7 mouse cellular contexts compared by ENCODE assay signal in genomic region chr6:88321879-88322278, GRCm38 (mm10).
DNase-seq lines count a peak whose midpoint lies in the region; ATAC-seq lines count a peak whose summit lies in the region.

No protein-coding gene starts in this region.

- no peak for ATAC-seq in liver, embryonic 12.5 days
- peak; percentile 75 for ATAC-seq in kidney, embryonic 14.5 days (ENCODE audit: low FRiP score, low TSS enrichment)
- no peak for ATAC-seq in forebrain, embryonic 15.5 days (replicated peaks)

- no peak overlapping the region for H3K27ac ChIP-seq in liver, embryonic 12.5 days
- H3K27ac ChIP-seq in kidney, embryonic 14.5 days (ENCODE audit: low read depth, low read length) = no peak overlapping the region
- H3K27ac ChIP-seq in forebrain, embryonic 15.5 days (replicated peaks) = no peak overlapping the region

- peaks cover 6% of the 10 kb centered on the region; the same call in 1 of the 2 replicates for H3K36me3 ChIP-seq in liver, embryonic 12.5 days
- no peaks in the 10 kb centered on the region for H3K36me3 ChIP-seq in kidney, embryonic 14.5 days (ENCODE audit: control insufficient read depth, insufficient read depth, low read length)
- H3K36me3 ChIP-seq in forebrain, embryonic 15.5 days = no peaks in the 10 kb centered on the region

- no peak overlapping the region for H3K4me2 ChIP-seq in liver, embryonic 12.5 days
- no peak overlapping the region for H3K4me2 ChIP-seq in kidney, embryonic 14.5 days (replicated peaks; ENCODE audit: low read depth, low read length)
- no peak overlapping the region for H3K4me2 ChIP-seq in forebrain, embryonic 15.5 days (replicated peaks)

- no peaks in the 10 kb centered on the region for H3K27me3 ChIP-seq in liver, embryonic 12.5 days (replicated peaks)
- no peaks in the 10 kb centered on the region for H3K27me3 ChIP-seq in kidney, embryonic 14.5 days (ENCODE audit: control insufficient read depth, insufficient read depth, low read length)
- no peaks in the 10 kb centered on the region for H3K27me3 ChIP-seq in forebrain, embryonic 15.5 days

- DNase-seq in liver = no peak
- peak; percentile 82 for DNase-seq in embryo, embryonic 10.5 days (ENCODE audit: low spot score)
- peak; percentile 90 for DNase-seq in lung, postnatal 36 days
- DNase-seq in gastrocnemius, postnatal 10 days = no peak

- peaks cover 28% of the 10 kb centered on the region for H3K4me1 ChIP-seq in liver, embryonic 12.5 days
- H3K4me1 ChIP-seq in kidney, embryonic 14.5 days (ENCODE audit: control insufficient read depth, insufficient read depth, low read length) = 0 out of 2 replicates have a peak, but pooled peaks cover 10% of the 10 kb centered on the region
- no peaks in the 10 kb centered on the region for H3K4me1 ChIP-seq in forebrain, embryonic 15.5 days

- WGBS in liver, embryonic 12.5 days (ENCODE audit: insufficient replicate concordance) = 62% methylated on average over 7 of the region's 7 CpGs
- 21% methylated on average over 7 of the region's 7 CpGs for WGBS in kidney, embryonic 14.5 days
- 63% methylated on average over 7 of the region's 7 CpGs for WGBS in forebrain, embryonic 15.5 days

- H3K4me3 ChIP-seq in liver, embryonic 12.5 days = no peak overlapping the region
- no peak overlapping the region for H3K4me3 ChIP-seq in kidney, embryonic 14.5 days (ENCODE audit: low read length)
- no peak overlapping the region for H3K4me3 ChIP-seq in forebrain, embryonic 15.5 days

- H3K9me3 ChIP-seq in liver, embryonic 12.5 days (replicated peaks) = no peaks in the 10 kb centered on the region
- no peaks in the 10 kb centered on the region for H3K9me3 ChIP-seq in kidney, embryonic 14.5 days (ENCODE audit: control insufficient read depth, low read length)
- no peaks in the 10 kb centered on the region for H3K9me3 ChIP-seq in forebrain, embryonic 15.5 days

- 0 out of 2 replicates have a peak overlapping the region, but pooled peaks have one; percentile 9 for H3K9ac ChIP-seq in liver, embryonic 12.5 days
- no peak overlapping the region for H3K9ac ChIP-seq in kidney, embryonic 14.5 days (ENCODE audit: low read depth, low read length)
- H3K9ac ChIP-seq in forebrain, embryonic 15.5 days (replicated peaks) = no peak overlapping the region

Comparison
In these comparisons a context has a peak if more than half of its experiments do, and no peak if none do; other contexts are left out.
1. DNase-seq: peak in embryo, embryonic 10.5 days (single experiment) and lung, postnatal 36 days (single experiment); none in liver (single experiment) and gastrocnemius, postnatal 10 days (single experiment).